Mouse (Mus musculus) megakaryocyte, adult 5-6 weeks (primary cell): ENCODE results near the gene Scyl1. TPM values are rescaled to one million over a fixed set of nuclear protein-coding genes. Genes with fewer than 3 reads are reported as not detected.

Experiments
- ATAC-seq: 2 replicates; pipeline ENCODE4 v1.8.0; 2016; ENCODE audit warnings: mild to moderate bottlenecking, inconsistent platforms; ENCODE audit not compliant: poor library complexity, severe bottlenecking
- total RNA-seq, 2 experiments: library from RNA; stranded (forward) in 1 of 2; stranded (reverse) in 1 of 2; fragments of 153-499, 151-499 nt in 1 of 2; fragments of 221-1000, 200-1000 nt in 1 of 2; gene quantifications; 2 replicates each; pipeline versions ENCODE4 v1.2.3 to v1.2.4; 2015 to 2017

Scyl1 gene
- total RNA-seq, 2 experiments from 2014 or later, result 21.8 to 30.9 TPM

GRCm38 (mm10) chr19:5788620-5789019, 17.4 kb upstream of the Scyl1 start:
- no peak for ATAC-seq

GRCm38 (mm10) chr19:5787920-5788319, 16.7 kb upstream of the Scyl1 start:
- no peak for ATAC-seq

- ATAC-seq, result peak; percentile 90
These were observed 16.0 kb upstream of the Scyl1 start for GRCm38 (mm10) chr19:5787128-5787635.

- peak; percentile 87 for ATAC-seq
These were observed 15.4 kb upstream of the Scyl1 start for GRCm38 (mm10) chr19:5786441-5787114.

GRCm38 (mm10) chr19:5784958-5785577, 13.8 kb upstream of the Scyl1 start:
- ATAC-seq, result no peak

GRCm38 (mm10) chr19:5782121-5782520, 10.9 kb upstream of the Scyl1 start:
- no peak for ATAC-seq

- ATAC-seq, result no peak
These were observed 10.3 kb upstream of the Scyl1 start for GRCm38 (mm10) chr19:5781532-5781931.

- no peak for ATAC-seq
These were observed 9.0 kb upstream of the Scyl1 start for GRCm38 (mm10) chr19:5780203-5780602.

GRCm38 (mm10) chr19:5778312-5778711, 7.1 kb upstream of the Scyl1 start:
- ATAC-seq, result no peak

- ATAC-seq, result no peak
These were observed 6.3 kb upstream of the Scyl1 start for GRCm38 (mm10) chr19:5777387-5778032.

- ATAC-seq, result no peak
These were observed 908 bp downstream of the Scyl1 start for GRCm38 (mm10) chr19:5770311-5770710.

- ATAC-seq, result no peak
These were observed 3.9 kb downstream of the Scyl1 start for GRCm38 (mm10) chr19:5767271-5767670.

- ATAC-seq, result no peak
These were observed 8.1 kb downstream of the Scyl1 start for GRCm38 (mm10) chr19:5763163-5763562.

GRCm38 (mm10) chr19:5758878-5759403, 12.3 kb downstream of the Scyl1 start:
- no peak for ATAC-seq

- ATAC-seq, result no peak
These were observed 14.1 kb downstream of the Scyl1 start for GRCm38 (mm10) chr19:5756991-5757636.

GRCm38 (mm10) chr19:5756321-5756985, 14.8 kb downstream of the Scyl1 start:
- ATAC-seq, result no peak

GRCm38 (mm10) chr19:5751742-5752141, 19.5 kb downstream of the Scyl1 start:
- no peak for ATAC-seq

- no peak for ATAC-seq
These were observed 20.3 kb downstream of the Scyl1 start for GRCm38 (mm10) chr19:5750951-5751350.

- ATAC-seq, result no peak
These were observed 21.7 kb downstream of the Scyl1 start for GRCm38 (mm10) chr19:5749476-5749875.

- ATAC-seq, result no peak
These were observed 24.3 kb downstream of the Scyl1 start for GRCm38 (mm10) chr19:5746907-5747363.
